14 mouse cellular contexts compared by ENCODE assay signal in the genomic region with DNA sequence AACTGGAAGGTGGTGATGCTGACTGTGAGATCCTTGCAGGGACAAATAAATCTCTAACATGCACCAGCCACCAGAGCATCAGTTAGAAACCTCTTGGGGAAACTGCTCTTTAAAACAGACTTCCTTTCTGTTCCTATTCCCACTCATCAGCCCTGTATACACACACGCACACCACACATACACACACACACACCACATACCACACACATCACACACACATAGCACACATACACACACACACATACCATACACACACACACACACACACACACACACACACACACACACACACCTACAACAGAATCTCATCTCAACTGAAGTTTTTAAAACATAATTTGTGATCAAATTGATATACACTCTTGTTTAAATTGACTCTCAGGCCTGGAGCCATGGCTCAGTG.
A peak's percentile ranks its signal among the peaks of the same experiment; 100 is the strongest.
DNase-seq lines count a peak whose midpoint lies in the region; ATAC-seq lines count a peak whose summit lies in the region.
"Had no signal": no experiment of that assay in that cellular context is flagged by ENCODE, and none has a peak within 500 bp of the region (broad histone marks: within the 10 kb centered on the region; RNA-seq: fewer than 3 reads in every experiment).

No protein-coding gene starts in this region.

- no peak overlapping the region for H3K4me3 ChIP-seq in forebrain, embryonic 15.5 days
- H3K4me3 ChIP-seq in forebrain, embryonic 11.5 days (ENCODE audit: low read depth, low read length) = no peak overlapping the region
- H3K4me3 ChIP-seq in midbrain, embryonic 15.5 days = no peak overlapping the region
- H3K4me3 ChIP-seq in midbrain, embryonic 10.5 days = no peak overlapping the region
- no peak overlapping the region for H3K4me3 ChIP-seq in hindbrain, embryonic 16.5 days (ENCODE audit: low read length)
- H3K4me3 ChIP-seq in neural tube, embryonic 14.5 days (ENCODE audit: low read depth, low read length) = no peak overlapping the region
- H3K4me3 ChIP-seq: embryonic facial prominence, embryonic 12.5 days; kidney, embryonic 15.5 days; limb, embryonic 13.5 days; liver, embryonic 12.5 days; stomach, embryonic 15.5 days had no signal

- WGBS in forebrain, embryonic 15.5 days = 100% methylated on average over 1 of the region's 1 CpGs
- WGBS in forebrain, embryonic 11.5 days = 89% methylated on average over 1 of the region's 1 CpGs
- 100% methylated on average over 1 of the region's 1 CpGs for WGBS in midbrain, embryonic 15.5 days
- 100% methylated on average over 1 of the region's 1 CpGs for WGBS in midbrain, embryonic 10.5 days
- 100% methylated on average over 1 of the region's 1 CpGs for whole genome bisulfite sequencing in hindbrain, embryonic 16.5 days
- 100% methylated on average over 1 of the region's 1 CpGs for WGBS in neural tube, embryonic 14.5 days

- peak; percentile 44; the same call in 1 of the 2 replicates for ATAC-seq in forebrain, embryonic 15.5 days (replicated peaks)
- no peak for ATAC-seq in forebrain, embryonic 11.5 days (replicated peaks; ENCODE audit: low FRiP score)
- peak; percentile 31; the same call in 1 of the 2 replicates for ATAC-seq in midbrain, embryonic 15.5 days (replicated peaks)
- ATAC-seq in hindbrain, embryonic 16.5 days = peak; percentile 41
- 0 out of 2 replicates have a peak, but pooled peaks have one; percentile 15 for ATAC-seq in neural tube, embryonic 14.5 days (ENCODE audit: low read depth)

- H3K4me1 ChIP-seq in forebrain, embryonic 15.5 days = peaks cover 4% of the 10 kb centered on the region
- H3K4me1 ChIP-seq in forebrain, embryonic 11.5 days (replicated peaks; ENCODE audit: control insufficient read depth, insufficient read depth, low read length) = peaks cover 1% of the 10 kb centered on the region; the same call in 1 of the 2 replicates
- no peaks in the 10 kb centered on the region for H3K4me1 ChIP-seq in midbrain, embryonic 15.5 days
- peaks cover 10% of the 10 kb centered on the region; the same call in 1 of the 2 replicates for H3K4me1 ChIP-seq in midbrain, embryonic 10.5 days
- H3K4me1 ChIP-seq in hindbrain, embryonic 16.5 days (ENCODE audit: control insufficient read depth, insufficient read depth, low read depth, low read length) = no peaks in the 10 kb centered on the region; the same call in 1 of the 2 replicates
- no peaks in the 10 kb centered on the region for H3K4me1 ChIP-seq in neural tube, embryonic 14.5 days (ENCODE audit: control insufficient read depth, insufficient read depth, low read length)
- H3K4me1 ChIP-seq: kidney, embryonic 15.5 days; limb, embryonic 13.5 days; liver, embryonic 12.5 days; stomach, embryonic 15.5 days had no signal

- H3K9ac ChIP-seq in forebrain, embryonic 15.5 days (replicated peaks) = no peak overlapping the region
- no peak overlapping the region for H3K9ac ChIP-seq in forebrain, embryonic 11.5 days (ENCODE audit: low read length)
- H3K9ac ChIP-seq in midbrain, embryonic 15.5 days = no peak overlapping the region
- no peak overlapping the region for H3K9ac ChIP-seq in hindbrain, embryonic 16.5 days (ENCODE audit: low read depth, low read length)
- no peak overlapping the region for H3K9ac ChIP-seq in neural tube, embryonic 14.5 days (replicated peaks; ENCODE audit: low read depth, low read length)
- H3K9ac ChIP-seq: embryonic facial prominence, embryonic 12.5 days; kidney, embryonic 15.5 days; limb, embryonic 13.5 days; liver, embryonic 12.5 days; stomach, embryonic 15.5 days had no signal

- H3K27me3 ChIP-seq in forebrain, embryonic 15.5 days = no peaks in the 10 kb centered on the region
- H3K27me3 ChIP-seq in forebrain, embryonic 11.5 days (ENCODE audit: control insufficient read depth, insufficient read depth, low read length) = no peaks in the 10 kb centered on the region
- no peaks in the 10 kb centered on the region for H3K27me3 ChIP-seq in midbrain, embryonic 15.5 days (replicated peaks)
- no peaks in the 10 kb centered on the region for H3K27me3 ChIP-seq in midbrain, embryonic 10.5 days (ENCODE audit: low read depth, poor library complexity, severe bottlenecking)
- H3K27me3 ChIP-seq in hindbrain, embryonic 16.5 days (replicated peaks; ENCODE audit: control insufficient read depth, insufficient read depth, low read length) = no peaks in the 10 kb centered on the region
- H3K27me3 ChIP-seq in neural tube, embryonic 14.5 days (ENCODE audit: control insufficient read depth, insufficient read depth, low read length) = no peaks in the 10 kb centered on the region
- H3K27me3 ChIP-seq: embryonic facial prominence, embryonic 12.5 days; limb, embryonic 13.5 days; stomach, embryonic 15.5 days had no signal

- H3K4me2 ChIP-seq in forebrain, embryonic 15.5 days (replicated peaks) = no peak overlapping the region
- no peak overlapping the region for H3K4me2 ChIP-seq in forebrain, embryonic 11.5 days (ENCODE audit: low read depth, low read length, severe bottlenecking)
- H3K4me2 ChIP-seq in midbrain, embryonic 15.5 days = no peak overlapping the region
- no peak overlapping the region for H3K4me2 ChIP-seq in hindbrain, embryonic 16.5 days (ENCODE audit: low read length)
- no peak overlapping the region for H3K4me2 ChIP-seq in neural tube, embryonic 14.5 days (ENCODE audit: low read depth, low read length)
- H3K4me2 ChIP-seq: embryonic facial prominence, embryonic 12.5 days; heart, embryonic 11.5 days; kidney, embryonic 15.5 days; limb, embryonic 13.5 days; liver, embryonic 12.5 days; stomach, embryonic 15.5 days had no signal

- H3K36me3 ChIP-seq in forebrain, embryonic 15.5 days = no peaks in the 10 kb centered on the region
- H3K36me3 ChIP-seq in forebrain, embryonic 11.5 days (ENCODE audit: control insufficient read depth, insufficient read depth, low read length) = no peaks in the 10 kb centered on the region
- no peaks in the 10 kb centered on the region for H3K36me3 ChIP-seq in midbrain, embryonic 15.5 days (replicated peaks)
- no peaks in the 10 kb centered on the region for H3K36me3 ChIP-seq in midbrain, embryonic 10.5 days
- no peaks in the 10 kb centered on the region for H3K36me3 ChIP-seq in hindbrain, embryonic 16.5 days (ENCODE audit: control insufficient read depth, insufficient read depth, low read length)
- H3K36me3 ChIP-seq in neural tube, embryonic 14.5 days (ENCODE audit: control insufficient read depth, insufficient read depth, low read length) = no peaks in the 10 kb centered on the region
- H3K36me3 ChIP-seq: embryonic facial prominence, embryonic 12.5 days; kidney, embryonic 15.5 days; limb, embryonic 13.5 days; liver, embryonic 12.5 days; stomach, embryonic 15.5 days had no signal

- no peak for DNase-seq in forebrain, embryonic 11.5 days (ENCODE audit: low spot score)
- no peak for DNase-seq in midbrain, embryonic 10.5 days (ENCODE audit: low spot score)
- no peak for DNase-seq in MN1 (ENCODE audit: low spot score)
- DNase-seq in cerebellum, adult 9-10 months = no peak

- no peaks in the 10 kb centered on the region for H3K9me3 ChIP-seq in forebrain, embryonic 15.5 days
- no peaks in the 10 kb centered on the region for H3K9me3 ChIP-seq in forebrain, embryonic 11.5 days (ENCODE audit: control insufficient read depth, low read length)
- no peaks in the 10 kb centered on the region for H3K9me3 ChIP-seq in midbrain, embryonic 15.5 days
- no peaks in the 10 kb centered on the region for H3K9me3 ChIP-seq in midbrain, embryonic 10.5 days (replicated peaks)
- H3K9me3 ChIP-seq in hindbrain, embryonic 16.5 days (ENCODE audit: control insufficient read depth, low read length) = no peaks in the 10 kb centered on the region
- no peaks in the 10 kb centered on the region for H3K9me3 ChIP-seq in neural tube, embryonic 14.5 days (ENCODE audit: control insufficient read depth, low read length)
- H3K9me3 ChIP-seq: embryonic facial prominence, embryonic 12.5 days; kidney, embryonic 15.5 days; limb, embryonic 13.5 days; liver, embryonic 12.5 days; stomach, embryonic 15.5 days had no signal

- H3K27ac ChIP-seq in forebrain, embryonic 15.5 days (replicated peaks) = no peak overlapping the region
- no peak overlapping the region for H3K27ac ChIP-seq in forebrain, embryonic 11.5 days (ENCODE audit: low read depth, low read length)
- no peak overlapping the region for H3K27ac ChIP-seq in midbrain, embryonic 15.5 days
- no peak overlapping the region for H3K27ac ChIP-seq in midbrain, embryonic 10.5 days (replicated peaks)
- H3K27ac ChIP-seq in hindbrain, embryonic 16.5 days (ENCODE audit: low read depth, low read length) = no peak overlapping the region
- no peak overlapping the region for H3K27ac ChIP-seq in neural tube, embryonic 14.5 days (ENCODE audit: low read depth, low read length)
- H3K27ac ChIP-seq: embryonic facial prominence, embryonic 12.5 days; kidney, embryonic 15.5 days; limb, embryonic 13.5 days; liver, embryonic 12.5 days; stomach, embryonic 15.5 days had no signal
